Mouse (Mus musculus): Measurements from ENCODE around the gene Gm42372.

DNA sequence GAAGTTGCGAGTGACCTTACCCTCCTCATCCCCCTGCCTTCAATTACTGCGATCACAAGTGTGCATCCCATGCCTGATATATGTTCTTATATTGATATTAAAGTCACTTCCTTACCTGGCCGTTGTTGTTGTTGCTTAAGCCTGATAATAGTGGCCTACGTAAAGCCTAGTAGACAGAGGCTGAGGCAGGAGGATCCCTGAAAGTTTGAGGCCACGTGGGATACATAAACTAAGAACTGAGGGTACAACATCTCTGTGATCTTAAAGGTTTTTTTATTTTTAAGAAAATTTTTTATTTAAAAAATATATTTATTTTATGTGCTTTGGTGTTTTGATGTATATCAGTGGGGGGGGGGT, 9.5 kb downstream of the Gm42372 start, which contains the start of gene Ccdc8:
- TF ChIP-seq FLI1 (IDR thresholded peaks at IDR 0.05; ENCODE audit: low read length) = no peak
- no peak for TF ChIP-seq GATA1 (IDR thresholded peaks at IDR 0.05; ENCODE audit: borderline replicate concordance, low read length)

All from megakaryocyte, embryonic 14.5 days (primary cell).